Mouse (Mus musculus) thymus, adult 18-20 months (tissue): ENCODE results near the gene Fam173b.

Experiments used
- DNase-seq, 2 experiments: peaks; one replicate each; pipeline ENCODE4 v3.0.0; 2022; ENCODE audit warnings: mixed read lengths in 2 of 2

Gene Fam173b

DNA sequence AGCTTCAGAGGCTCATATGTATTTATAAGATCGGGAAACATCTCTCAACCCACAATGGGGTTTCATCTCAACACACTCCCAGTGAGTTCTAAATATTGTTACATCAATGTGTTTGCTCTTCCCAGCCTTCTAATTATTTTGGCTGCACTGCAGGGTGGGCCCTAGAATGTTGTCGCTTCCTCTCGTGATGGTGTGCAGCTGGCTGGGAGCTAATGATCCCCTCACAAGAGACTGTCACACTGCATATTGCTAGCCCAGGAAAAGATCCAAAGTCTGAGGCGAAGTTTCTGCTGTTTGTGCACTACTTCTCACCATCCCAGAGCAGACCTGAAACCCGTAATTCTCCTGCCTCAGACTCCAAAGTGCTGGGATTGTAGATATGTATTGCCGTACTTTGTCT lies 45.6 kb downstream of the Fam173b start:
- no peak for DNase-seq

DNA sequence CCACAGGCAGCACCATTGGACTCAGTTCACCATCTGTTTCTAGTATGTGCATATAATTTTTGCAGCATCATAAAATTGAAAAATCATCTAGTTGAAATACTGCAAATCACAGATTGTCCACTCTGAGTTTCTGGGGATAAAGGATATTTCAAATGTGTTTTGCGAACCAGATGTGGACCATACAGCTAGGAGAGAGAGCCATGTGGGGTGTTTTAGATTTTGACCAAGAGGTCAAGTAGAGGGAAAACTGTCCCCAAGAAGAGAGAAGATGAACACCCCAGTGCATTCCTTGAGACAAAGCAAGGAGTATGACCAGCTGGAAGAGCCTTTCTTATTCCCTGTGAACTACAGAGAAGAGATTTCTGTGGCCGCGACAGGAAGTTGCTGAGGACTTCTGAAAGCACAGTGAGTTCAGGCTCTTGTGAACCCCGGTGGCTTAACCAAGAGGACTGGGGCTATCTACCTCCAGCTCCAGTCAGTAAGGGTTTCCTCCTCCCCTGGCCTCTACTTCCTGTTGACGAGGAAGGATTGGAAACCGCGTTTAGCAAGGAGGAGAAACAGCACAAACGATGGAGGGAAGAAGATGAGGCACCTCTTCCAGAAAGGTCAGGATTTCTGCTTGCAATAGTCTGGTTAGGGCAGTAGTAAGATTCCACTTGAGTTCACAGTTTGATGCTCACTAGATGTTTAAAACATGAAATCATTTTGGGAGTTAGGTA lies 46.4 kb downstream of the Fam173b start:
- DNase-seq: no peak

DNA sequence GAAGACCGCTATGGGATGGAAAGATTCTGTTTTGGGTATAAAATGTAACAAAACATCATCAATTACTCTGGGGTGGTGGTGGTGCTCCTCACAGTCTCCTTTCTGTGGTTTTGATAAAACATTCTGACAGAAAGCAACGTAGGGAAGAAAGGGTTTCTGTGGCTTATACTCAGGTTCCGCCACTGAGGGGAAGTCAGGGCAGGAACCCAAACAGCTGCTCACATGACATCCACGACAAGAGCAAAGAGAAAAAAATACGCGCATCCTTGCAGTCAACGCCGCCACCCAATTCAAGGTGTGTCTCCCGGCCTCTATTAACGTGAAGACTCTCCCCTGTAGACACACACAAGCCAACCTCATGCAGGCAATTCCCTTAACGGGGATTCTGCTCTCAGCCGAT lies 48.0 kb downstream of the Fam173b start:
- DNase-seq: no peak

DNA sequence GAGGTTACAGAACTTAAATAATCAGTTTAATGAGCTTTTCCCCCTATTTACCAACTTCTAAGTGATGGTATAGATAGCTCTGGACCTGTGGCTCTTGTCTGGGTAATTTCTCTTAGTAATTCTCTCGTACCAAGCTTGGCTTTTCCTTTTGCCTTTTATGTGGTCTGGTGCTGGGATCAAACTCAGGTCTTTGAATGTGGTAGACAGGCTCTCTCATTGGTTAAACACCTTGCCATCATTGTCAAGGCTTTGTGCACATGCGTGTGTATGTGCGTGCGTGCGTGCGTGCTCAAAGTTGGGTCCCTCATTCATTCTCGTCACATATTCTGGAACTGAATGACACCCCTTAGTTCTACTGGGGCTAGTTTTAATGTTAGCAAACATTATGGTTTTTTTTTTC lies 49.2 kb downstream of the Fam173b start:
- DNase-seq: no peak

DNA sequence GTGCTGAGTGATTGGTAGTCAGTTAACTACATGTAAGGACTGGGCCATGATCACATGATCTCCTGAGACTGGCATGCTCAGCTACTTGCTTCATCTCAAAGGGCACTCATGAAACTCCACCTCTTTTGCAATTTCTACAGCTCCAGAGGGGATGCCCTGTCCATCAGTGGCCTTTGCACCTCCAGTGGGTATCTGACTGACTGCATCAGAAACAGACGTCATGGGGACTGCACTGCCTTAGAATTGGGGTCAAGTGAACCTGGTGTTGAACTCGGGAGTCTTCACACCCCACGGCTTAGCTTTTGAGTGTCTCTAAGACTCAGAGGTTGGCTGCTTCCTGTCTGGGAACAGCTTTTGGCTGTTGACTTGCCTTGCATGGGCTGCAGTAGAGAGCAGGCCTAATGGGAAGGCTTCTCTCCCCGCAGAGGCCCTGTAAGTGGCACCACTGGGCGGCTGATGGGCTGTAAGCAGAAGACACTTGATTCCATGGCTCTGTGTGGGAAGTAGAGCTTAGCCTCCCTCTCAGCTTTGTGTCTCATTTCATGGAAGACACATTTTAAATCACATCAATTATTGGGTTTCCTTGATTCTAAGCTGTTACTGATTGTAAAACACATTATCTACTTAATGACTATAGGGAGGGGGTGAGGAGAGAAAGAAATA lies 58.6 kb downstream of the Fam173b start:
- no peak for DNase-seq

DNA sequence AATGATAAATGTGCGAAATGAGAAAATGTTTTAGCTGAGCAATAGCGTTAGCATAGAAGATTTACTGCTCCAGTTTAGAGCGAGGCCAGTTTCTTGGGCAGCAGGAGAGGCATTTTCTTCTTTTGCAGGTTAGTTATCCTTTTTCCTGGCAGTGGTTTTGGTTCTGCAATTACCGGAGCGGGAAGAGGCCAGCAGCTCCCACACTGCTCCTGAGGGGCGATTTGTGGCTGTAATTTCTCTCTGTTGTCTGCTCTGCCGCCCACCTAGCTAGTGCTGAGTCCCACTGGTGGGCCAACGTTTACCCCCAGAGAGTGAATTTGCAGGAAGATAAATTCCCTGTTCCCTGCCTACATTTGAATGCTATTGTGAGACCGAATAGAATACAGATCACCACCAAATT lies 59.2 kb downstream of the Fam173b start:
- no peak for DNase-seq

DNA sequence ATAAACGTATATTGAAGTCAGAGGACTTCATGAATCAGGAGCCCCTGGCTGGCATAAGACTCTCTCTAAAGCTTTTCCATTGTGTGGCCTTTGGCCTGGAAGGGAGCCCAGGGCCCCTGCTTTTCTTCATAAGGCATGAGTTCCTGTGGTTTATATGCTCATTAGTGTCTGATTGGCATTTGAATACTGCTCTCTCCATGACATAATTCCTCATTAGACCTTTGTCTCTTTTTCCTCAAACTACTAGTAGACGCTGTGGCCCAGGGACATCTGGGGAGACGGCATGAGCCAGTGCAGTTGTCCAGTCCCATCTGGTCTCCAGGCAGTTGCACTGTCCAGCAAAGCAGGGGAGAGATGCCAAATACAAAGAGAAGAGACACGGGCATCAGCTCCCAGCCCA lies 60.1 kb downstream of the Fam173b start:
- no peak for DNase-seq

DNA sequence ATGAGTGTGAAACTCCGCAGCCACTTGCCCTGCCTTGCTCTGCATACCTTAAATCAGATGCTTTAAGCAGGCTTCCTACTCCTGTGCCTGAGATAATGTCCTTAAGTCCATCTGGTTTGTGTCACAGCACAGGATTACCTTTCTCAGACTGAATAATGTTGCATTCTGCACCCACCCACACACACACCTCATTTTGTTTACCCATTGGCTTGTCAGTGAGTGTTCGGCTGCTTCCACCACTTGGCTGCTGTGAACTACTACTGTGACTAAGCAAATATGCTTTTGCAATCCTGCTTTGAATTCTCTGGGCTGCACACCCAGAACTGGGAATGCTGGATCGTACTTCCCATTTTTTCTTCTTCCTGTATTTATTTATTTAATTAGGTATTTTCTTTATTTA lies 61.4 kb downstream of the Fam173b start:
- no peak for DNase-seq
